10 mouse cellular contexts compared by ENCODE assay signal in the genomic region with DNA sequence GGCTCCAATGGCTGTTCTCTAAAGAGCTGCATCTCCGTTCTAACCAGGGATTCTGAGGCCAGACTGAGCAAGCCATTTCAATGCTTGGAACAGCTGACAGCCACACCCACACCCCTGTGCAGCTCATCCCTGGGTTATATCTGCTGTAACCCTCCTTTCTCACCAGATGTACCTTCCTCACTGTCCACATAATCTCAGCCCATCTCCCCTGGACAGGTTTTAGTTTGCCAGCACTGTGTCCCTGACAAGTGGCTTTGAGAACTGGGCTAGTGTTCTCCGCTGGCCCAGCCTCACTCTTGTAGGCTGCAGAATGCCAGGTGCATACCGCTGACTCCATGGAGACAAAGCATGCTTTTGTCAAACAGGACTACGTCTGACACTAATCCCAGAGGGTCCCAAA. TPM values are rescaled to one million over a fixed set of nuclear protein-coding genes. Genes with fewer than 3 reads are reported as not detected.
A peak's percentile ranks its signal among the peaks of the same experiment; 100 is the strongest.
DNase-seq lines count a peak whose midpoint lies in the region; ATAC-seq and TF ChIP-seq lines count a peak whose summit lies in the region.
"Had no signal": no experiment of that assay in that cellular context is flagged by ENCODE, and none has a peak within 500 bp of the region (broad histone marks: within the 10 kb centered on the region; RNA-seq: fewer than 3 reads in every experiment).

No protein-coding gene starts in this region.

- ATAC-seq in lung, postnatal 0 days = no peak
- no peak for ATAC-seq in forebrain, embryonic 13.5 days
- no peak for ATAC-seq in limb, embryonic 14.5 days (ENCODE audit: low FRiP score, low read depth)
- ATAC-seq in stomach, postnatal 0 days (ENCODE audit: low FRiP score, low TSS enrichment) = no peak
- ATAC-seq in cerebellum, adult (ENCODE audit: insufficient number of reproducible peaks, low FRiP score, low TSS enrichment) = no peak
- ATAC-seq: activated CD4-positive, CD25-positive, alpha-beta regulatory T cell, adult 4 months had no signal

- H3K9ac ChIP-seq in lung, postnatal 0 days (replicated peaks; ENCODE audit: low read depth) = no peak overlapping the region
- peak overlapping the region; percentile 91 for H3K9ac ChIP-seq in forebrain, embryonic 13.5 days
- 0 out of 2 replicates have a peak overlapping the region, but pooled peaks have one; percentile 89 for H3K9ac ChIP-seq in limb, embryonic 14.5 days (ENCODE audit: low read depth, low read length, severe bottlenecking)
- H3K9ac ChIP-seq in stomach, postnatal 0 days (ENCODE audit: low read length) = no peak overlapping the region

- WGBS in lung, postnatal 0 days = 41% methylated on average over 4 of the region's 4 CpGs
- WGBS in forebrain, embryonic 13.5 days = 8% methylated on average over 4 of the region's 4 CpGs
- 12% methylated on average over 4 of the region's 4 CpGs for WGBS in limb, embryonic 14.5 days
- whole genome bisulfite sequencing in stomach, postnatal 0 days = 36% methylated on average over 4 of the region's 4 CpGs
- 66% methylated on average over 4 of the region's 4 CpGs for WGBS in thymus, adult 2 months

- H3K4me3 ChIP-seq in lung, postnatal 0 days (ENCODE audit: low read depth, low read length) = peak overlapping the region; percentile 89
- H3K4me3 ChIP-seq in forebrain, embryonic 13.5 days = peak overlapping the region; percentile 81
- H3K4me3 ChIP-seq in limb, embryonic 14.5 days (replicated peaks; ENCODE audit: low read length) = peak overlapping the region; percentile 87
- peak overlapping the region; percentile 80; the same call in 1 of the 2 replicates for H3K4me3 ChIP-seq in stomach, postnatal 0 days (ENCODE audit: low read depth, low read length)
- H3K4me3 ChIP-seq in thymus, adult 2 months (ENCODE audit: control insufficient read depth, insufficient read depth, low read length) = no peak overlapping the region

- no peaks in the 10 kb centered on the region for H3K27me3 ChIP-seq in lung, postnatal 0 days (replicated peaks; ENCODE audit: insufficient read depth, low read length)
- no peaks in the 10 kb centered on the region for H3K27me3 ChIP-seq in forebrain, embryonic 13.5 days
- H3K27me3 ChIP-seq in limb, embryonic 14.5 days (ENCODE audit: control insufficient read depth, insufficient read depth, low read length) = no peaks in the 10 kb centered on the region
- H3K27me3 ChIP-seq in stomach, postnatal 0 days (ENCODE audit: control insufficient read depth, insufficient read depth, low read length) = no peaks in the 10 kb centered on the region
- no peaks in the 10 kb centered on the region for H3K27me3 ChIP-seq in thymus, adult 2 months (ENCODE audit: control insufficient read depth, insufficient read depth, low read length)

- no peak for TF ChIP-seq CTCF in lung, postnatal 0 days (IDR thresholded peaks at IDR 0.05)
- TF ChIP-seq CTCF in stomach, postnatal 0 days (IDR thresholded peaks at IDR 0.05; ENCODE audit: low read depth) = no peak
- TF ChIP-seq CTCF in thymus, adult 2 months (IDR thresholded peaks at IDR 0.05; ENCODE audit: borderline replicate concordance, control insufficient read depth, extremely low read depth, insufficient read depth, low read length, poor library complexity) = no peak

- H3K4me1 ChIP-seq in lung, postnatal 0 days (ENCODE audit: insufficient read depth, low read depth, low read length) = peaks cover 13% of the 10 kb centered on the region; the same call in 1 of the 2 replicates
- peaks cover 37% of the 10 kb centered on the region for H3K4me1 ChIP-seq in forebrain, embryonic 13.5 days
- H3K4me1 ChIP-seq in limb, embryonic 14.5 days (ENCODE audit: control insufficient read depth, insufficient read depth, low read length) = peaks cover 29% of the 10 kb centered on the region
- H3K4me1 ChIP-seq in stomach, postnatal 0 days (replicated peaks; ENCODE audit: control insufficient read depth, insufficient read depth) = 0 out of 2 replicates have a peak, but pooled peaks cover 8% of the 10 kb centered on the region
- peaks cover 29% of the 10 kb centered on the region for H3K4me1 ChIP-seq in thymus, adult 2 months (replicated peaks; ENCODE audit: control insufficient read depth, insufficient read depth, low read length)

- no peak for TF ChIP-seq POLR2A in limb, embryonic 14.5 days (IDR thresholded peaks at IDR 0.05; ENCODE audit: borderline replicate concordance, extremely low read depth, insufficient read depth, insufficient read length)
- no peak for TF ChIP-seq POLR2A in thymus, adult 2 months (IDR thresholded peaks at IDR 0.05; ENCODE audit: control insufficient read depth, extremely low read depth, insufficient read depth, low read length, poor library complexity)

- peak overlapping the region; percentile 83 for H3K4me2 ChIP-seq in lung, postnatal 0 days (replicated peaks; ENCODE audit: low read depth, low read length)
- peak overlapping the region; percentile 87 for H3K4me2 ChIP-seq in forebrain, embryonic 13.5 days
- peak overlapping the region; percentile 64 for H3K4me2 ChIP-seq in limb, embryonic 14.5 days (replicated peaks; ENCODE audit: low read depth, low read length, severe bottlenecking)
- H3K4me2 ChIP-seq in stomach, postnatal 0 days (replicated peaks; ENCODE audit: low read depth) = peak overlapping the region; percentile 83

- H3K27ac ChIP-seq in lung, postnatal 0 days (ENCODE audit: low read length) = no peak overlapping the region
- no peak overlapping the region for H3K27ac ChIP-seq in forebrain, embryonic 13.5 days
- H3K27ac ChIP-seq in limb, embryonic 14.5 days (replicated peaks; ENCODE audit: low read depth, low read length) = no peak overlapping the region
- no peak overlapping the region for H3K27ac ChIP-seq in stomach, postnatal 0 days (replicated peaks)
- H3K27ac ChIP-seq in thymus, adult 2 months (ENCODE audit: control insufficient read depth, insufficient read depth, low read length) = no peak overlapping the region

- DNase-seq in lung, postnatal 0 days (ENCODE audit: low spot score) = no peak
- no peak for DNase-seq in lung, postnatal 36 days
- no peak for DNase-seq in limb, embryonic 14.5 days (ENCODE audit: low spot score)
- no peak for DNase-seq in stomach, postnatal 0 days (ENCODE audit: low spot score)
- no peak for DNase-seq in thymus, adult 2 months
- DNase-seq: gastrocnemius, postnatal 14 days had no signal

- H3K36me3 ChIP-seq in lung, postnatal 0 days (ENCODE audit: insufficient read depth, low read length) = no peaks in the 10 kb centered on the region
- no peaks in the 10 kb centered on the region for H3K36me3 ChIP-seq in forebrain, embryonic 13.5 days (ENCODE audit: poor library complexity, severe bottlenecking)
- H3K36me3 ChIP-seq in limb, embryonic 14.5 days (ENCODE audit: control insufficient read depth, insufficient read depth, low read length) = no peaks in the 10 kb centered on the region
- H3K36me3 ChIP-seq in stomach, postnatal 0 days (ENCODE audit: control insufficient read depth, insufficient read depth, low read length) = no peaks in the 10 kb centered on the region
- no peaks in the 10 kb centered on the region for H3K36me3 ChIP-seq in thymus, adult 2 months (ENCODE audit: control insufficient read depth, insufficient read depth, low read length)

- H3K9me3 ChIP-seq in lung, postnatal 0 days (ENCODE audit: low read length) = no peaks in the 10 kb centered on the region
- H3K9me3 ChIP-seq in forebrain, embryonic 13.5 days (replicated peaks) = no peaks in the 10 kb centered on the region
- no peaks in the 10 kb centered on the region for H3K9me3 ChIP-seq in limb, embryonic 14.5 days (ENCODE audit: control insufficient read depth, low read length)
- no peaks in the 10 kb centered on the region for H3K9me3 ChIP-seq in stomach, postnatal 0 days (ENCODE audit: control insufficient read depth, low read length)

- no peak for TF ChIP-seq EP300 in lung, postnatal 0 days (IDR thresholded peaks at IDR 0.05)
- no peak for TF ChIP-seq EP300 in stomach, postnatal 0 days (optimal IDR thresholded peaks at IDR 0.05)

RNA-seq across cellular contexts. Expression of gene Cfap43, which starts 1.7 kb away (rescaled TPM):
- 4.9 and 6.3 TPM in 2 replicates for polyA plus RNA-seq in lung, postnatal 0 days (2015; fragmentation: Nextera tagmentation; extraction: Ambion mirVana)
- 0.66 and 0.82 TPM in 2 replicates for polyA plus RNA-seq in forebrain, embryonic 13.5 days (2015; fragmentation: Nextera tagmentation; extraction: Ambion mirVana)
- 0.05 and 0.08 TPM in 2 replicates for polyA plus RNA-seq in limb, embryonic 14.5 days (2012; rRNA removed)
- 0.11 TPM in 2 replicates for polyA plus RNA-seq in limb, embryonic 14.5 days (2014; fragmentation: Nextera tagmentation; extraction: Ambion mirVana)
- 0.51 and 1.1 TPM in 2 replicates for polyA plus RNA-seq in stomach, postnatal 0 days (2015; fragmentation: Nextera tagmentation; extraction: Ambion mirVana)
- 0.13 and 0.20 TPM in 2 replicates for polyA plus RNA-seq in thymus, adult 2 months (2012; rRNA removed)

RNA-seq across cellular contexts. Expression of gene Itprip, which starts 1.7 kb away (rescaled TPM):
- 15.6 and 15.9 TPM in 2 replicates for polyA plus RNA-seq in lung, postnatal 0 days (2015; fragmentation: Nextera tagmentation; extraction: Ambion mirVana)
- 9.8 and 12.7 TPM in 2 replicates for polyA plus RNA-seq in forebrain, embryonic 13.5 days (2015; fragmentation: Nextera tagmentation; extraction: Ambion mirVana)
- 14.4 and 16.5 TPM in 2 replicates for polyA plus RNA-seq in limb, embryonic 14.5 days (2012; rRNA removed)
- polyA plus RNA-seq in limb, embryonic 14.5 days (2014; fragmentation: Nextera tagmentation; extraction: Ambion mirVana) = 17.1 and 18.4 TPM in 2 replicates
- 7.9 and 9.0 TPM in 2 replicates for polyA plus RNA-seq in stomach, postnatal 0 days (2015; fragmentation: Nextera tagmentation; extraction: Ambion mirVana)
- 32.6 and 37.4 TPM in 2 replicates for polyA plus RNA-seq in thymus, adult 2 months (2012; rRNA removed)

RNA-seq across cellular contexts. Expression of gene Cfap58, which starts 20.1 kb away (rescaled TPM):
- polyA plus RNA-seq in lung, postnatal 0 days (2015; fragmentation: Nextera tagmentation; extraction: Ambion mirVana) = 2.0 and 2.6 TPM in 2 replicates
- 0.21 and 0.49 TPM in 2 replicates for polyA plus RNA-seq in forebrain, embryonic 13.5 days (2015; fragmentation: Nextera tagmentation; extraction: Ambion mirVana)
- polyA plus RNA-seq in limb, embryonic 14.5 days (2012; rRNA removed) = 0.05 TPM in 1 of 2 replicates, not detected in the other
- 0.07 TPM in 1 of 2 replicates, not detected in the other for polyA plus RNA-seq in limb, embryonic 14.5 days (2014; fragmentation: Nextera tagmentation; extraction: Ambion mirVana)
- not detected in 2 replicates for polyA plus RNA-seq in stomach, postnatal 0 days (2015; fragmentation: Nextera tagmentation; extraction: Ambion mirVana)
- polyA plus RNA-seq in thymus, adult 2 months (2012; rRNA removed) = 0.03 and 0.04 TPM in 2 replicates
- polyA plus RNA-seq: macrophage had no signal

RNA-seq across cellular contexts. Expression of gene Gsto2, which starts 52.1 kb away (rescaled TPM):
- 2.1 TPM in 2 replicates for polyA plus RNA-seq in lung, postnatal 0 days (2015; fragmentation: Nextera tagmentation; extraction: Ambion mirVana)
- polyA plus RNA-seq in forebrain, embryonic 13.5 days (2015; fragmentation: Nextera tagmentation; extraction: Ambion mirVana) = 1.2 and 1.8 TPM in 2 replicates
- 1.2 and 1.6 TPM in 2 replicates for polyA plus RNA-seq in limb, embryonic 14.5 days (2012; rRNA removed)
- polyA plus RNA-seq in limb, embryonic 14.5 days (2014; fragmentation: Nextera tagmentation; extraction: Ambion mirVana) = 0.87 and 1.4 TPM in 2 replicates
- polyA plus RNA-seq in stomach, postnatal 0 days (2015; fragmentation: Nextera tagmentation; extraction: Ambion mirVana) = 3.5 and 4.2 TPM in 2 replicates
- 0.14 and 0.84 TPM in 2 replicates for polyA plus RNA-seq in thymus, adult 2 months (2012; rRNA removed)

Comparison
In these comparisons a context has a peak if more than half of its experiments do, and no peak if none do; other contexts are left out.
1. H3K9ac ChIP-seq: peak in forebrain, embryonic 13.5 days (single experiment) and limb, embryonic 14.5 days (single experiment); none in lung, postnatal 0 days (single experiment) and stomach, postnatal 0 days (single experiment).
2. Peak in every context shown above with its lines, with median percentiles within 50 percentile points of each other: H3K4me2 ChIP-seq.